Mouse (Mus musculus) midbrain, embryonic 15.5 days (tissue): Measurements from ENCODE around the gene Trip13. TPM values are rescaled to one million over a fixed set of nuclear protein-coding genes. Genes with fewer than 3 reads are reported as not detected.

Source experiments
- ATAC-seq: fragments of 200-750 bp; cut with Nextera tagmentation; replicated peaks from 2 replicates; pipeline ENCODE4 v1.8.0; 2017; ENCODE audit warnings: moderate TSS enrichment
- H3K27ac ChIP-seq: fragments of 300-500 bp; sonication (generic); 2 replicates; pipeline ENCODE4 v1.5.1; 2015; ENCODE audit warnings: mild to moderate bottlenecking, inconsistent platforms
- H3K27me3 ChIP-seq: fragments of 300-500 bp; sonication (generic); replicated peaks from 2 replicates; pipeline ENCODE4 v1.6.1; 2015; ENCODE audit warnings: inconsistent platforms
- H3K36me3 ChIP-seq: fragments of 300-500 bp; sonication (generic); replicated peaks from 2 replicates; pipeline ENCODE4 v1.6.1; 2015; ENCODE audit warnings: inconsistent platforms
- H3K4me1 ChIP-seq: fragments of 300-500 bp; sonication (generic); 2 replicates; pipeline ENCODE4 v1.6.1; 2015; ENCODE audit warnings: inconsistent platforms
- H3K4me2 ChIP-seq: fragments of 300-500 bp; sonication (generic); 2 replicates; pipeline ENCODE4 v1.6.1; 2015; ENCODE audit warnings: inconsistent platforms, mild to moderate bottlenecking, moderate library complexity
- H3K4me3 ChIP-seq: fragments of 300-500 bp; sonication (generic); 2 replicates; pipeline ENCODE4 v1.5.1; 2015; ENCODE audit warnings: mild to moderate bottlenecking, inconsistent platforms
- H3K9ac ChIP-seq: fragments of 300-500 bp; sonication (generic); 2 replicates; pipeline ENCODE4 v1.6.1; 2015; ENCODE audit warnings: mild to moderate bottlenecking, inconsistent platforms
- H3K9me3 ChIP-seq: fragments of 300-500 bp; sonication (generic); 2 replicates; pipeline ENCODE4 v1.6.1; 2016; ENCODE audit warnings: inconsistent platforms
- WGBS: fragments of 180-500 bp; shearing (Covaris S2); methylation state at CpG from one replicate; pipeline ENCODE4 v1.1.7; 2015; ENCODE audit warnings: mixed read lengths; 5-methylcytosine and 5-hydroxymethylcytosine counted together
- microRNA-seq: library from miRNA; unstranded; fragments of <30 nt; microRNA quantifications from one replicate; pipeline ENCODE4, GENCODE M21; 2016
- polyA plus RNA-seq: library from polyadenylated mRNA; unstranded; fragments of >200 nt; fragmentation: Nextera tagmentation; extraction: Ambion mirVana; gene quantifications from 2 replicates; pipeline ENCODE4 v1.2.1, GENCODE M21; 2015

Trip13 gene
- polyA plus RNA-seq, 1 experiment from 2014 or later: 11.6 TPM

DNA sequence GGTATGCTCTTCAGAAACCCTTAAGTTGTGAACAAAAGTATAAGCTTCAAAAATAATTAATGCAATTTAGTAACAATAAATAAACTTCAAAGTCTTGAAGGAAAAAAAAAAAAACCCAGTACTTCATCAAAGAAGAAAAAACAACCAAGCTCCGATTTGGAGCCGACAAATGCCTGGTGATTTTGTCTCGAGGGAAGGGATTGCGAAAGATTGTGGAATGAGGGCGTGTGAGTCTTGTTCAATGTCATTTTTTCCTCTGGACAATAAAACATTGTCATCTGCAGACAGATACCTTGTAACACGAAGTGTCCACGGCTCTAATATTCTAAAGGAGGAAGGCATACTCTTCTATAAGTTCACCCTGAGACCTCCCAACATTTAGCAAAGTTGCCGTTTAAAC, 56.2 kb downstream of the Trip13 start:
- no peaks in the 10 kb centered on the region for H3K27me3 ChIP-seq
- no peaks in the 10 kb centered on the region for H3K36me3 ChIP-seq
- no peaks in the 10 kb centered on the region for H3K4me1 ChIP-seq
- no peak overlapping the region for H3K4me2 ChIP-seq
- no peak overlapping the region for H3K27ac ChIP-seq
- no peak overlapping the region for H3K4me3 ChIP-seq
- 83% methylated on average over 8 of the region's 8 CpGs for WGBS
- H3K9ac ChIP-seq: no peak overlapping the region
- H3K9me3 ChIP-seq: no peaks in the 10 kb centered on the region
- no peak for ATAC-seq

GRCm38 (mm10) chr13:73879824-73880223, 57.8 kb downstream of the Trip13 start:
- no peaks in the 10 kb centered on the region for H3K27me3 ChIP-seq
- no peak overlapping the region for H3K9ac ChIP-seq
- 85% methylated on average over 5 of the region's 5 CpGs for WGBS
- no peaks in the 10 kb centered on the region for H3K4me1 ChIP-seq
- no peak for ATAC-seq
- H3K27ac ChIP-seq: no peak overlapping the region
- H3K36me3 ChIP-seq: no peaks in the 10 kb centered on the region
- no peaks in the 10 kb centered on the region for H3K9me3 ChIP-seq
- no peak overlapping the region for H3K4me3 ChIP-seq
- no peak overlapping the region for H3K4me2 ChIP-seq

GRCm38 (mm10) chr13:73872159-73872558, 65.4 kb downstream of the Trip13 start:
- H3K4me2 ChIP-seq: no peak overlapping the region
- no peak overlapping the region for H3K4me3 ChIP-seq
- no peaks in the 10 kb centered on the region for H3K4me1 ChIP-seq
- no peak overlapping the region for H3K27ac ChIP-seq
- 59% methylated on average over 2 of the region's 2 CpGs for WGBS
- H3K9ac ChIP-seq: no peak overlapping the region
- H3K36me3 ChIP-seq: no peaks in the 10 kb centered on the region
- ATAC-seq: no peak
- H3K27me3 ChIP-seq: no peaks in the 10 kb centered on the region
- no peaks in the 10 kb centered on the region for H3K9me3 ChIP-seq

Small RNAs within 50 kb of the gene (microRNA-seq; reads per million reads assigned to microRNA genes)
- not detected for gene Gm25197

Other genes starting within 250 kb of the Trip13 start
- 0.23 and 0.32 TPM in 2 replicates for gene Slc6a19, start 232.9 kb downstream of the Trip13 start, polyA plus RNA-seq
- gene Slc12a7, start 204.7 kb downstream of the Trip13 start, polyA plus RNA-seq: 9.5 and 9.8 TPM in 2 replicates
- 16.7 and 16.9 TPM in 2 replicates for gene Nkd2, start 90.2 kb downstream of the Trip13 start, polyA plus RNA-seq
- gene Brd9, start within 50 bp of the Trip13 start, polyA plus RNA-seq: 97.4 and 104 TPM in 2 replicates
- not detected in 2 replicates for gene Zdhhc11, start 26.1 kb upstream of the Trip13 start, polyA plus RNA-seq
- 11.1 and 12.2 TPM in 2 replicates for gene Tppp, start 71.6 kb upstream of the Trip13 start, polyA plus RNA-seq
- 7.6 and 9.0 TPM in 2 replicates for gene Cep72, start 124.5 kb upstream of the Trip13 start, polyA plus RNA-seq
- 0.26 TPM in 1 of 2 replicates, not detected in the other for gene Slc9a3, start 183.7 kb upstream of the Trip13 start, polyA plus RNA-seq